Mouse (Mus musculus) lung, embryonic 15.5 days (tissue): Measurements from ENCODE around the gene Lrmda. TPM values are rescaled to one million over a fixed set of nuclear protein-coding genes. Genes with fewer than 3 reads are reported as not detected.

Experiments used
- ATAC-seq: fragments of 200-750 bp; cut with Nextera tagmentation; 2 replicates; pipeline ENCODE4 v1.8.0; 2017; ENCODE audit warnings: moderate number of reproducible peaks, borderline replicate concordance; ENCODE audit not compliant: low FRiP score, low TSS enrichment; ENCODE audit errors: extremely low read depth
- H3K27ac ChIP-seq: fragments of 300-500 bp; sonication (generic); 2 replicates; pipeline ENCODE4 v1.5.1; 2015; ENCODE audit warnings: moderate library complexity, mild to moderate bottlenecking, inconsistent platforms
- H3K27me3 ChIP-seq: fragments of 300-500 bp; sonication (generic); 2 replicates; pipeline ENCODE4 v1.6.1; 2015; ENCODE audit warnings: inconsistent platforms
- H3K36me3 ChIP-seq: fragments of 300-500 bp; sonication (generic); 2 replicates; pipeline ENCODE4 v1.6.1; 2015; ENCODE audit warnings: inconsistent platforms
- H3K4me1 ChIP-seq: fragments of 300-500 bp; sonication (generic); 2 replicates; pipeline ENCODE4 v1.6.1; 2015; ENCODE audit warnings: inconsistent platforms
- H3K4me2 ChIP-seq: fragments of 300-500 bp; sonication (generic); 2 replicates; pipeline ENCODE4 v1.6.1; 2015; ENCODE audit warnings: inconsistent platforms, mild to moderate bottlenecking, moderate library complexity
- H3K4me3 ChIP-seq: fragments of 300-500 bp; sonication (generic); 2 replicates; pipeline ENCODE4 v1.5.1; 2015; ENCODE audit warnings: mild to moderate bottlenecking, inconsistent platforms
- H3K9ac ChIP-seq: fragments of 300-500 bp; sonication (generic); 2 replicates; pipeline ENCODE4 v1.6.1; 2015; ENCODE audit warnings: inconsistent platforms
- H3K9me3 ChIP-seq: fragments of 300-500 bp; sonication (generic); 2 replicates; pipeline ENCODE4 v1.6.1; 2016; ENCODE audit warnings: inconsistent platforms
- WGBS: fragments of 180-500 bp; shearing (Covaris S2); methylation state at CpG from one replicate; pipeline ENCODE4 v1.1.7; 2015; 5-methylcytosine and 5-hydroxymethylcytosine counted together
- polyA plus RNA-seq: library from polyadenylated mRNA; unstranded; fragments of >200 nt; fragmentation: Nextera tagmentation; extraction: Ambion mirVana; gene quantifications from 2 replicates; pipeline ENCODE4 v1.2.1, GENCODE M21; 2015

The Lrmda gene
- polyA plus RNA-seq, 1 experiment from 2014 or later: 0.39 TPM

DNA sequence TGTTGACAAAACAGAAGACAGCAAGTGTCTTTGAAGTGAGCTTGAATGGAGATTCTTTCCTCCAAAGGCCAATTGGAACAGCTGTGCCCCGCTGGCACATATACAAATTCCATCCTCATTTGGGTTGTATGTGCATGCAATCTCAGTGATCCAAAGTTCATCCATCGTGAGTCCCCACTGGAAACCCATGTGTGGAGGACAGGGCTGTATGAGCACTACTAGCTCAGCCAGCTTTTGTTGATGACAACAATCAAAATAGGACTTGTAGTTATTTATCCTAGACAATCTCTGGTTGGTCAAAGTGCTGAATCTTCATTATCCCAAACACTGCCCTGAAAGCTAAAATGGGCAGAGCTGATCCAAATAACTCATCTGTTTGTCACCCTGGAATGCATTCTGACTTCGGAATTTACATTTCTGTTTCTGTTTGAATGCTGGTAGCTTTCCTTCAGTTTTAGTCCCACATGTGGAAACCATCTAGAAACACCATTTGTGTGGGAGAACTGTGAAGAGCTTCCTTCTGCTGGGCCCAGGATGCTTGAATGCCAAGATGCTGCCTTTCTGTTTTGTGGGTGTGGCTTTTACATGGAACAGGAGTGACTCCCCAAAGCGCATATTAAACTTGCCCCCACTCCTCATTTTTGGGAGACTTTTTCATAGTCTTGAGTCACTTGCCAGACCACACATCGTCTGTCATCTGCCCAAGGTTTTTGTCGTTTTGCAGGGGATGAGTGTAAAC is 344.7 kb downstream of the Lrmda start:
- Histone ChIP-seq H3K4me1 (no peaks in the 10 kb centered on the region; the same call in 1 of the 2 replicates), H3K27me3 (no peaks in the 10 kb centered on the region), H3K9ac (no peak overlapping the region), H3K27ac (peak overlapping the region; percentile 25), H3K9me3 (no peaks in the 10 kb centered on the region), H3K36me3 (no peaks in the 10 kb centered on the region), H3K4me2 (no peak overlapping the region), H3K4me3 (no peak overlapping the region)
- WGBS: 44% methylated on average over 6 of the region's 6 CpGs
- ATAC-seq: peak; percentile 88

GRCm38 (mm10) chr14:22364771-22365355 is 345.4 kb downstream of the Lrmda start:
- ATAC-seq: peak; percentile 32; the same call in 1 of the 2 replicates
- no peaks in the 10 kb centered on the region for H3K27me3 ChIP-seq
- H3K27ac ChIP-seq: peak overlapping the region; percentile 25; the same call in 1 of the 2 replicates
- no peak overlapping the region for H3K4me2 ChIP-seq
- H3K4me1 ChIP-seq: no peaks in the 10 kb centered on the region; the same call in 1 of the 2 replicates
- 38% methylated on average over 6 of the region's 6 CpGs for WGBS
- H3K9me3 ChIP-seq: no peaks in the 10 kb centered on the region
- H3K4me3 ChIP-seq: no peak overlapping the region
- no peaks in the 10 kb centered on the region for H3K36me3 ChIP-seq
- H3K9ac ChIP-seq: no peak overlapping the region

DNA sequence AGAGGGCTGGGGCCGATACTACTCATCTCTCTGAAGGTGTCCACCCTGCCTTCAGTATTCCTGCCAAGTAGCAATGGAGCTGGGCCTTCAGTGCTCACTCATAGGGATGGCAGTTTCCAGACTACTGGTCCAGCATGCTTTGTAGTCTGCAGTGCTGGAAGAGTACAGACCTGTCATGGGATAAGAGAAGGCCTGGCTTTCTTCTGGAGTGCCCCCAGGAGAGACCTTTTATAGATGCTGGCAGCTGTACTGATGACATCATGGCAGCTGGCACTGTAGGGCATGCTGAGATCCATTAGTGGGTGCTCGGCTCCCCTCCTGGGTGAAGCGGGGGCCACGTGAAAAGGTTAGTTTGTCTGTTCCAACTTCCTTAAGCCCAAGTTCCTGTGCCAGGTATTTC is 348.1 kb downstream of the Lrmda start:
- Histone ChIP-seq H3K9ac (no peak overlapping the region), H3K4me3 (no peak overlapping the region), H3K27me3 (no peaks in the 10 kb centered on the region), H3K4me1 (peaks cover 6% of the 10 kb centered on the region; the same call in 1 of the 2 replicates), H3K9me3 (no peaks in the 10 kb centered on the region), H3K27ac (no peak overlapping the region), H3K4me2 (no peak overlapping the region), H3K36me3 (no peaks in the 10 kb centered on the region)
- WGBS: 81% methylated on average over 4 of the region's 4 CpGs
- ATAC-seq: no peak

DNA sequence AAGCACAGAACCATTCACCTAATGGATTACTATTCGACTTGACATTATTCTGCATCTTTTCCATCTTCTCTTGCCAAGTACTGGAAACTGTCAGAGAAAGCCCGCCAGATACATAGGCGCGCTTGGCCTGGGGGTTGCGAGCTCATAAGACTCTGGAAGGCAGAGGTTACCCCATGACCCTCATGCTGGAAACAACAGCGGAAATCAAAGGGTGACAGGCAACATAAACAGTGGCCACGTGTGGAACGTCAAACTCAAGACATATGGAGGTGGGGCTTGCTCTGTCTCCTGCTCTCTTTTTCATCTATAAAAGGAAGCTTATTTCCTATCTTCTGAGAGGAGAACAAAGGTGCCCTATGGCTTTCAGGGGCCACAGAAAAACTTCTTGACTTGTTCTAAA is 351.6 kb downstream of the Lrmda start:
- H3K4me3 ChIP-seq: no peak overlapping the region
- H3K9ac ChIP-seq: no peak overlapping the region
- no peaks in the 10 kb centered on the region for H3K36me3 ChIP-seq
- no peak overlapping the region for H3K4me2 ChIP-seq
- H3K27ac ChIP-seq: no peak overlapping the region
- no peaks in the 10 kb centered on the region for H3K9me3 ChIP-seq
- no peaks in the 10 kb centered on the region for H3K27me3 ChIP-seq
- ATAC-seq: peak; percentile 83
- 22% methylated on average over 8 of the region's 8 CpGs for WGBS
- peaks cover 6% of the 10 kb centered on the region; the same call in 1 of the 2 replicates for H3K4me1 ChIP-seq

DNA sequence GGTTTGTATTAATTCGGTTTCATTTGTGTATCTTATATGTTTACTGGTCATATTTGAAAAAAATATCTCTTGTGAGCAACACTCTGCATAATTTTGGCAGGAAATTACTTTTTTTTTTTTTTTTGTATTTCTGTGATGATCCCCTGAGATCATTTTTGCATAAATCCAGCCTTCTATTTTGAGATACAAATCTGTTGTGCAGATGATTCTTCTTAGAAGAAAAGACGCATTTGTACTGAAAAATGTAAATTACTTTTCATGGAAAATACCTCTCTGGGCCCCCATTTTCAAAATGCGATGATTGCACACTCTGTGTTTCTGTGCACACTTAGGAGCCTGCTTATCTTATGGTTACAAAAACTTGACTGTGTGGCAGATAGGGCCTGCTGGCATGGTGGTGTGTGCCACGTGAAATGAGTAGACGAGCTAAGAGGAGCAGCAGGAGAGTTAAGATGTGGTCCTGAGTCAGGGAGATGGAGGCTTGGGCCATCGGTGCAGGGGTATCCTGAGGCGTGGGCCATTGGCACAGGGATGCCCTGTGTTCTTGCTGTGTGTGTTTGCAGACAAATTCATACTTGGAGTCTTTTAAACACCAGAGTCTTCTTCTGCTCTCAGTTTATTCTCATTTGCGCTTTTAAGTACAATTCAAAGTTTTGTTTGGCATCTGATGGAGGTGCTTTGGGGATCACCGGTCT is 353.3 kb downstream of the Lrmda start:
- no peak overlapping the region for H3K4me2 ChIP-seq
- 77% methylated on average over 9 of the region's 9 CpGs for WGBS
- H3K9me3 ChIP-seq: no peaks in the 10 kb centered on the region
- no peak for ATAC-seq
- H3K27me3 ChIP-seq: no peaks in the 10 kb centered on the region
- no peak overlapping the region for H3K9ac ChIP-seq
- peaks cover 6% of the 10 kb centered on the region; the same call in 1 of the 2 replicates for H3K4me1 ChIP-seq
- no peak overlapping the region for H3K4me3 ChIP-seq
- no peaks in the 10 kb centered on the region for H3K36me3 ChIP-seq
- no peak overlapping the region for H3K27ac ChIP-seq

GRCm38 (mm10) chr14:22373361-22373745 is 353.8 kb downstream of the Lrmda start:
- 63% methylated on average over 3 of the region's 3 CpGs for WGBS
- no peaks in the 10 kb centered on the region for H3K36me3 ChIP-seq
- H3K4me1 ChIP-seq: peaks cover 6% of the 10 kb centered on the region; the same call in 1 of the 2 replicates
- no peak overlapping the region for H3K4me3 ChIP-seq
- H3K9ac ChIP-seq: no peak overlapping the region
- no peak overlapping the region for H3K27ac ChIP-seq
- no peak overlapping the region for H3K4me2 ChIP-seq
- ATAC-seq: no peak
- H3K9me3 ChIP-seq: no peaks in the 10 kb centered on the region
- no peaks in the 10 kb centered on the region for H3K27me3 ChIP-seq

GRCm38 (mm10) chr14:22377148-22377547 is 357.6 kb downstream of the Lrmda start:
- H3K36me3 ChIP-seq: no peaks in the 10 kb centered on the region
- no peak overlapping the region for H3K4me3 ChIP-seq
- no peak overlapping the region for H3K9ac ChIP-seq
- no peaks in the 10 kb centered on the region for H3K9me3 ChIP-seq
- H3K4me2 ChIP-seq: no peak overlapping the region
- no peak overlapping the region for H3K27ac ChIP-seq
- no peaks in the 10 kb centered on the region for H3K27me3 ChIP-seq
- 66% methylated on average over 1 of the region's 1 CpGs for WGBS
- peaks cover under 1% of the 10 kb centered on the region; the same call in 1 of the 2 replicates for H3K4me1 ChIP-seq
- ATAC-seq: no peak

GRCm38 (mm10) chr14:22382101-22382500 is 362.6 kb downstream of the Lrmda start:
- H3K9me3 ChIP-seq: no peaks in the 10 kb centered on the region

GRCm38 (mm10) chr14:22393616-22394015 is 374.1 kb downstream of the Lrmda start:
- ATAC-seq: no peak
- no peaks in the 10 kb centered on the region for H3K27me3 ChIP-seq
- no peaks in the 10 kb centered on the region for H3K4me1 ChIP-seq
- H3K36me3 ChIP-seq: no peaks in the 10 kb centered on the region
- no peak overlapping the region for H3K9ac ChIP-seq
- H3K9me3 ChIP-seq: no peaks in the 10 kb centered on the region
- H3K27ac ChIP-seq: no peak overlapping the region
- 53% methylated on average over 10 of the region's 10 CpGs for WGBS
- no peak overlapping the region for H3K4me2 ChIP-seq
- no peak overlapping the region for H3K4me3 ChIP-seq

More at GRCm38 (mm10) chr14:22382101-22382500, 362.6 kb downstream of the Lrmda start:
- H3K9ac ChIP-seq: no peak overlapping the region
- H3K27me3 ChIP-seq: no peaks in the 10 kb centered on the region
- H3K4me2 ChIP-seq: no peak overlapping the region
- WGBS: 44% methylated on average over 4 of the region's 4 CpGs
- ATAC-seq: no peak
- H3K4me3 ChIP-seq: no peak overlapping the region
- no peak overlapping the region for H3K27ac ChIP-seq
- H3K4me1 ChIP-seq: peaks cover 3% of the 10 kb centered on the region; the same call in 1 of the 2 replicates
- H3K36me3 ChIP-seq: no peaks in the 10 kb centered on the region

DNA sequence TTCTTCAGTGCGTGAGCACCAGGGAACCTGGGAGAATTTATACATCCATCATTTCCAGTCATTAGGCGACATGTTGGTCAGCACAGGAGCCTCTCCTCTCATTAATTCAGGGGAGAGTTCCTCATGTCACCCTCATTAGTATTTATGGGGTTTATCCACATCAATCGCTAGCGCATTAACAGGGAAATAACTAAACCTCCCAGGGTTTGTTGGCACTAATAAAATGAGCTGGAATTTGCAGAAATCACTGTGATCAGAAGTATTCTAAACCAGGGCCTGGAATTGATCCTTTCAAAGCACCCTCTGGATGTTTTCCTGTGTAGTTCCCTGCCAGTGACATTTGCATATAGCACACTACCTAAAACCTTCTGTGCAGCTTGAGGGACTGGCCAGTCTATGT is 382.9 kb downstream of the Lrmda start:
- H3K4me1 ChIP-seq: no peaks in the 10 kb centered on the region
- H3K27me3 ChIP-seq: no peaks in the 10 kb centered on the region
- H3K4me3 ChIP-seq: no peak overlapping the region
- H3K9me3 ChIP-seq: no peaks in the 10 kb centered on the region
- no peak overlapping the region for H3K27ac ChIP-seq
- no peak overlapping the region for H3K4me2 ChIP-seq
- WGBS: 62% methylated on average over 4 of the region's 4 CpGs
- no peak for ATAC-seq
- H3K36me3 ChIP-seq: no peaks in the 10 kb centered on the region
- H3K9ac ChIP-seq: no peak overlapping the region

GRCm38 (mm10) chr14:22406623-22407022 is 387.1 kb downstream of the Lrmda start:
- WGBS: 68% methylated on average over 5 of the region's 5 CpGs
- no peak for ATAC-seq
- H3K4me1 ChIP-seq: no peaks in the 10 kb centered on the region
- no peak overlapping the region for H3K4me3 ChIP-seq
- no peak overlapping the region for H3K4me2 ChIP-seq
- H3K27me3 ChIP-seq: no peaks in the 10 kb centered on the region
- H3K36me3 ChIP-seq: no peaks in the 10 kb centered on the region
- H3K27ac ChIP-seq: no peak overlapping the region
- H3K9ac ChIP-seq: no peak overlapping the region
- no peaks in the 10 kb centered on the region for H3K9me3 ChIP-seq

- no peak overlapping the region for H3K9ac ChIP-seq
- H3K4me2 ChIP-seq: no peak overlapping the region
- H3K36me3 ChIP-seq: no peaks in the 10 kb centered on the region
- 71% methylated on average over 1 of the region's 1 CpGs for WGBS
- peaks cover 4% of the 10 kb centered on the region; the same call in 1 of the 2 replicates for H3K4me1 ChIP-seq
- ATAC-seq: no peak
- no peaks in the 10 kb centered on the region for H3K27me3 ChIP-seq
- no peak overlapping the region for H3K27ac ChIP-seq
- no peaks in the 10 kb centered on the region for H3K9me3 ChIP-seq
- H3K4me3 ChIP-seq: no peak overlapping the region
Observed at GRCm38 (mm10) chr14:22410826-22411225, 391.3 kb downstream of the Lrmda start.
